Mouse (Mus musculus) heart, adult 2 months (tissue): ENCODE results near the gene Fam71b. TPM values are rescaled to one million over a fixed set of nuclear protein-coding genes. Genes with fewer than 3 reads are reported as not detected.
A peak's percentile ranks its signal among the peaks of the same experiment; 100 is the strongest.

Source experiments
- DNase-seq, 2 experiments: peaks; one replicate each; pipeline ENCODE4 v3.0.0; 2021
- H3K27ac ChIP-seq: fragments of 200-600 bp; 2 replicates; pipeline ENCODE4 v1.8.1; 2022
- H3K27me3 ChIP-seq: fragments of 200-500 bp; 2 replicates; pipeline ENCODE4 v1.6.1; 2012; ENCODE audit warnings: mild to moderate bottlenecking, low read length, inconsistent platforms, mixed read lengths; ENCODE audit not compliant: control insufficient read depth, insufficient read depth
- H3K36me3 ChIP-seq: fragments of 200-500 bp; 2 replicates; pipeline ENCODE4 v1.6.1; 2012; ENCODE audit warnings: low read length, inconsistent platforms; ENCODE audit not compliant: control insufficient read depth, insufficient read depth
- H3K4me1 ChIP-seq: fragments of 200-500 bp; 2 replicates; pipeline ENCODE4 v1.6.1; 2011; ENCODE audit warnings: low read length; ENCODE audit not compliant: control insufficient read depth, insufficient read depth
- H3K4me3 ChIP-seq: fragments of 200-600 bp; 2 replicates; pipeline ENCODE4 v1.8.1; 2022
- H3K79me2 ChIP-seq: fragments of 200-500 bp; replicated peaks from 2 replicates; pipeline ENCODE4 v1.6.1; 2012; ENCODE audit warnings: mild to moderate bottlenecking, inconsistent platforms, low read length, moderate library complexity, mixed read lengths; ENCODE audit not compliant: control insufficient read depth, insufficient read depth
- H3K9ac ChIP-seq: fragments of 200-500 bp; 2 replicates; pipeline ENCODE4 v1.6.1; 2012; ENCODE audit warnings: low read depth, mild to moderate bottlenecking, control low read depth, inconsistent platforms, low read length, mixed read lengths
- CTCF ChIP-seq: fragments of 200-600 bp; IDR thresholded peaks from 2 replicates; pipeline ENCODE4 v1.8.1; 2022; ENCODE audit warnings: antibody characterized with exemption, mild to moderate bottlenecking, moderate library complexity
- EP300 ChIP-seq: fragments of 200-500 bp; IDR thresholded peaks from 2 replicates; pipeline ENCODE4 v1.6.1; 2011; ENCODE audit warnings: low read depth, low read length, control low read depth; ENCODE audit not compliant: insufficient read depth
- POLR2A ChIP-seq: fragments of 200-500 bp; IDR thresholded peaks from 2 replicates; pipeline ENCODE4 v1.6.1; 2011; ENCODE audit warnings: mild to moderate bottlenecking, low read depth, low read length, control low read depth; ENCODE audit not compliant: insufficient read depth
- WGBS: fragments of 180-500 bp; shearing (Covaris S2); methylation state at CpG from one replicate; pipeline ENCODE4 v1.1.7; 2018; 5-methylcytosine and 5-hydroxymethylcytosine counted together
- intact Hi-C: fragments of 180-260 bp; cut with DNase I; formaldehyde crosslinking; loops from one replicate; pipeline ENCODE4 v1.15.1; 2025
- polyA plus RNA-seq: library from polyadenylated mRNA; depleted of rRNA; stranded (reverse); fragments of >200 nt; gene quantifications from 2 replicates; pipeline ENCODE4 v1.2.3, GENCODE M21; 2012
- total RNA-seq, 2 experiments: library from RNA; stranded (reverse); gene quantifications; 2 replicates each; pipeline ENCODE4 v1.2.3; 2021

Gene Fam71b
- total and polyA plus RNA-seq, 3 experiments = 0.06 TPM; not detected in 2

DNA sequence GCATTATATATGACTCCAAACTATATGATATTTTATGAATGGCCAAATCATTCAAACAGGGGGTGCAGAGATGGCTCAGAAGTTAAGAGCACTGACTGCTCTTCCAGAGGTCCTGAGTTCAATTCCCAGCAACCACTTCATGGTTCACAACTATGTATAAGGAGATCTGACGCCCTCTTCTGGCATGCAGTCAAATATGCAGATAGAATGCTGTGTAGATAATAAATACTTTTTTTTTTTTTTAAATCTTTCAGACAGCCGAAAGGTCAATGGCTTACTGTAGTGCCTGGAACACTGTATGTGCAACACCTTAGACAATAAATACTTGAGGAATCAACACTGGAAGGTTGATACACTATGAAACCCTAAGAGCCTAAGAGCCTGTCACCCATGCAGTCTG lies 33.8 kb downstream of the Fam71b start:
- TF ChIP-seq POLR2A (no peak), CTCF (no peak), EP300 (no peak)
- Histone ChIP-seq H3K4me3 (no peak overlapping the region), H3K27me3 (no peaks in the 10 kb centered on the region), H3K36me3 (no peaks in the 10 kb centered on the region), H3K4me1 (no peaks in the 10 kb centered on the region), H3K9ac (no peak overlapping the region), H3K27ac (no peak overlapping the region), H3K79me2 (no peaks in the 10 kb centered on the region)
- 77% methylated on average over 2 of the region's 2 CpGs for WGBS
- DNase-seq = no peak
- intact Hi-C loops = loop anchor here (10.0 kb wide), 1 partner anchor 475 kb away; the partner anchor contains the start of gene Thg1l

DNA sequence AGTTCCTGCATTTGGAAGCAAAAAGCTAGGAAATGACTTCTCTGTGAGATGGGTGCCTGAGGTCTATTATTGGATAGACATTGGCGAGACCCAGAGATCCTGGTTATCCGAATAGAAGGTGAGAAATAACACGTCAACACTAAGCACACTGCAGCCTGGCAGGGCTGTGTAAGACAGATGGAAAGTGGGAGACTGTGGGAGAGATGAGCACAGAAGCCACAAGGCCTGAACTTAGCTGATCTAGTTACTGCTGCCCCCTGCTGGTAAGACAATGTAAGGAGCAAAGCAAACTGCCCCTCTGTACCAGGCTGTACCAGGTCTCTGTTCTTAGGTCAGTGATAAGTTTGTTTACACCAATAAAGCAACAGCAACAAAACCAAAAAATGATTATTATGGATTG lies 34.8 kb downstream of the Fam71b start:
- intact Hi-C loops = loop anchor here (1.0 to 10.0 kb wide), 2 partner anchors 162 to 476 kb away; partner anchors contain the start of gene Thg1l
- H3K27ac ChIP-seq = no peak overlapping the region
- no peak for TF ChIP-seq EP300
- TF ChIP-seq POLR2A = no peak
- TF ChIP-seq CTCF = peak; percentile 91
- H3K36me3 ChIP-seq = no peaks in the 10 kb centered on the region; the same call in 1 of the 2 replicates
- H3K27me3 ChIP-seq = no peaks in the 10 kb centered on the region
- no peak overlapping the region for H3K9ac ChIP-seq
- no peaks in the 10 kb centered on the region for H3K79me2 ChIP-seq
- DNase-seq = peak; percentile 43 to 46
- 25% methylated on average over 3 of the region's 3 CpGs for WGBS
- H3K4me1 ChIP-seq = no peaks in the 10 kb centered on the region
- no peak overlapping the region for H3K4me3 ChIP-seq

DNA sequence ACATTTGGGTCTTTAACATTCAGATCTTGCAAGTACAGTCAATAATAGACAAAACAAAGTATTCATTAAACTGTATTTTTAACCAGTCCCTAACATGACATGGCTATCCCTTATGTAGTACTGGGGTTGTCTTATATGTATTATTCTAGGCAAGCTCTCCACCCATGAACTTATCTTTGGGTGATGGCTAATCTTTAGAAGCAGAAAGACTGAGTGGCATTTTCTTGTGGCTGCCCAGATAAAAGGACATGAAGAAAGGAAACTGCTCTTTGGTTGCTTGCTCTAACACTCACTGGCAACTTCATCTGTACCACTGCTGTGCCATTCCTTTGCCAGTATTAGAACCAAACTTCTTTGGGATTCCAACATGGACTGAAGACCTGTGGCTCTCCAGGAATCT lies 39.0 kb downstream of the Fam71b start:
- no peak overlapping the region for H3K9ac ChIP-seq
- no peaks in the 10 kb centered on the region for H3K27me3 ChIP-seq
- intact Hi-C loops = loop anchor here (10.0 kb wide), 1 partner anchor 481 kb away; the partner anchor contains the start of gene Thg1l
- H3K36me3 ChIP-seq = peaks cover 4% of the 10 kb centered on the region
- no peak for DNase-seq
- TF ChIP-seq CTCF (no peak), EP300 (no peak), POLR2A (no peak)
- H3K4me3 ChIP-seq = no peak overlapping the region
- H3K27ac ChIP-seq = no peak overlapping the region
- H3K79me2 ChIP-seq = no peaks in the 10 kb centered on the region
- peaks cover 3% of the 10 kb centered on the region for H3K4me1 ChIP-seq

DNA sequence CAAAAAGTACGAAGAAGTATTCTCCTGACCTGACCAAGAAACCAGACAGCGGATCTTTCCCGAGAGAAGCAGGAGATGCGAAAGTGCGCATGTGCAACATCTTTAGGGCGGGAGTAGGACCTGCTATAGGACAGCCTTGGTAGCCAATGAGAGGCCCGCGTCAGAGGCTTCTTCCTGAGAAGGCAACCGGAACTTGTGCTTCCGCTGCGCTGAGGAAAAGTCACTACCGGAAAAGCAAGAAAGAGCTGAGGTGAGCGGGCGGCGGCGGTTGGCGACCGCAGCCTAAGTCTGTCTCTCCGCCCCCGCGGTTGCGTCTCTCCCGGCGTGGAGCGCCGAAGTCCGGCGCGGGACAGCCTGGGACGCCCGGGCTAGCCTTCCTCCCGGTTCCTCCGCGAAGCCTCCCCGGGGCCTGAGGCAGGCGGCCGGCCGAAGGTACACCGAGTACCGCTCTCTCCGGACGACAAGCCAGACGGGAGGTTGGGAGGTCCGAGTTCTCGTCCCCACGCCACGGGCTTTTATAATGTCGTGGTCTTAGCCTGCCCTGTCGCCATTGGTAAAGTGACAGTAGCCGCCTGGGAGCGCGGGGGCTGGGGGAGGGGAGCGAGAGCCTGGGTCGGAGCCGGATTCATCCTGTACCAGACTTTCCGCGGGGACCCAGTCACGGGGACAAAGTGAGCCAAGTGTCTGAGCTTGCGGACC lies 40.5 kb downstream of the Fam71b start, which contains the start of gene Med7:
Gene Med7, plus strand, starts transcription at position 166 of the 699 bp plus-strand sequence.
- H3K36me3 ChIP-seq = peaks cover 9% of the 10 kb centered on the region
- peak within 1 kb of the TSS; percentile 99 for H3K4me3 ChIP-seq
- H3K4me1 ChIP-seq = peaks cover 3% of the 10 kb centered on the region
- H3K9ac ChIP-seq = peak within 1 kb of the TSS; percentile 92
- H3K27ac ChIP-seq = peak within 1 kb of the TSS; percentile 95
- under 1% methylated on average over 59 of the region's 59 CpGs for WGBS
- H3K27me3 ChIP-seq = no peaks in the 10 kb centered on the region
- peak; percentile 90 to 96 for DNase-seq
- 0 out of 2 replicates have a peak, but pooled peaks have one; percentile 22 for TF ChIP-seq EP300
- TF ChIP-seq CTCF = no peak
- TF ChIP-seq POLR2A = peak; percentile 81
- H3K79me2 ChIP-seq = no peaks in the 10 kb centered on the region
- intact Hi-C loops = loop anchor here (10.0 kb wide), 1 partner anchor 482 kb away; the partner anchor contains the start of gene Thg1l

DNA sequence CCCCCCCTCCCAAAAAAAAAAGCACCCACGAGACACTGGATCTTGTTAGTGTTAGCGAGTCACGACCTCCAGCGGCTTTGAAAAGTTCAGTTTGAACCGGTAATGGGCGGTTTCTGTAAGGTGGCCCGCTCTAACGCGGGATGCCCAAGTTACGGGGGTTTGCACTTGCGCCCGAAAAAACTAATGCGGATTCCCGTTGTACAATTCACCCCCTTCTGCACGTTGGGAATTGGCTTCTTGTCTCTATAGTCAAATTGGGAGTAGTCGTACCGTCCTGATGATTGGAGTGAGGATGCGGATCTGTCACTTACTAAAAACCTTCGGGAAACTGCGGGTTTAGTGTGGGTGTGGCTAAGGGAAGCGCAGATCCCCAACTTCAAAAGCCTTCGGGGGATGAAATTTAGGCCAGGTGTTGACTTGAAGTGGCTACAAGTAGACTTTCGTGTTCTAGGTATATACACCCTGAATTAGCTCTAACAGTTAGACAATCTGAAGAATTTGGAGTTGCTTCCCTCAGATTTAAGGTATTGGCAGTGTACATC lies 41.2 kb downstream of the Fam71b start:
- Histone ChIP-seq H3K27me3 (no peaks in the 10 kb centered on the region), H3K79me2 (no peaks in the 10 kb centered on the region), H3K9ac (peak overlapping the region; percentile 92), H3K4me3 (peak overlapping the region; percentile 99), H3K27ac (peak overlapping the region; percentile 95), H3K4me1 (peaks cover 3% of the 10 kb centered on the region), H3K36me3 (peaks cover 9% of the 10 kb centered on the region)
- 2% methylated on average over 23 of the region's 23 CpGs for WGBS
- no peak for TF ChIP-seq CTCF
- TF ChIP-seq EP300 = no peak
- no peak for TF ChIP-seq POLR2A
- DNase-seq = peak in 1 of 2 experiments; percentile 30
- intact Hi-C loops = loop anchor here (10.0 kb wide), 1 partner anchor 483 kb away; the partner anchor contains the start of gene Thg1l

DNA sequence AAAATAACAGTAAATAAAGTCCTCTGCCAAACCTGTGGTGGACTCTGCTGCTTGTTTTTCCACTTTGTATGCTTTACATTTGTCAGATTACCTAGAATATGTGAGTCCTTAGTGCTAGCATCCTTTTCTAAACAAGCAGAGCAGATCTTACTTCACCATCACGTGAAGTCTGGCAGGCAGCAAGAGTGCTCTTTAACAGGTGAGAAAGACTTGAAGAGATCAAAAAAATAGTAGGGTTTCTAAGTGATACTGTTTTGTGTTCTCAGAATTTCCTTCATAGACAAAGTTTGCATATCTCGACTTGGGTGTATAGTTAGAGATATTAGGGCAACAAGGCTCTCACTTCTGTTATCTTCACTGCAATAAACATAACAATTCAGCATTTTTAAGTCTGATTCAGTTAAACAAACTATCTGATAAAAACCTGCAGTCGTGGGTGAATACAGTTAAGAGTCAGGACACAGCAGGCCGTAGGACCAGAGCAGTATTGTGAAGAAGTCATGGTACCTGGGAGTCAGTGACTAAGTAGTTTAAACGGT lies 42.7 kb downstream of the Fam71b start:
- 81% methylated on average over 5 of the region's 5 CpGs for WGBS
- Histone ChIP-seq H3K27me3 (no peaks in the 10 kb centered on the region), H3K9ac (no peak overlapping the region), H3K79me2 (no peaks in the 10 kb centered on the region), H3K4me3 (no peak overlapping the region), H3K4me1 (peaks cover 3% of the 10 kb centered on the region), H3K27ac (no peak overlapping the region), H3K36me3 (peaks cover 11% of the 10 kb centered on the region)
- DNase-seq = no peak
- intact Hi-C loops = loop anchor here (10.0 kb wide), 1 partner anchor 484 kb away; the partner anchor contains the start of gene Thg1l
- no peak for TF ChIP-seq POLR2A
- TF ChIP-seq EP300 = no peak
- TF ChIP-seq CTCF = no peak
